Mouse (Mus musculus): ENCODE measurements around the gene Tmem233.

Gene Tmem233

DNA sequence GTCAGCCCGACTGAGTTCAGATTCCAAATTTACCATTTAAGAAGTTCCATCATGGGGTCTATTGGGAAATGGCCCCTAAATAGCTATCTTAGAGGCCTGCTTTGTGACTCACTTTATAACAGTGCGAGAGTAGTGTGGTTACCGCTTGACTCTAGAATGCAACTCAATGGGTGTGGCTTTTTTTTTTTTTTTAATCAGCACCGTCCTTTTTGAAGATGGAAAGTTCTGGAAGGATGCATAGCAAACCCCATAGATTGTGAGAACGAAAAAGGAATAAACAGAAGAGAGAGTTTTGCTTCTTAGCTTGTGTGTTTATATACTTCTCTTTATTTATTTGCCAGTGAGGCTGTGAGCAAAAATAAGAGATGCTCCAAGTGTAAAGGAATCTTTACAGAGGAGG lies 56.9 kb downstream of the Tmem233 start:
- DNase-seq: no peak

DNA sequence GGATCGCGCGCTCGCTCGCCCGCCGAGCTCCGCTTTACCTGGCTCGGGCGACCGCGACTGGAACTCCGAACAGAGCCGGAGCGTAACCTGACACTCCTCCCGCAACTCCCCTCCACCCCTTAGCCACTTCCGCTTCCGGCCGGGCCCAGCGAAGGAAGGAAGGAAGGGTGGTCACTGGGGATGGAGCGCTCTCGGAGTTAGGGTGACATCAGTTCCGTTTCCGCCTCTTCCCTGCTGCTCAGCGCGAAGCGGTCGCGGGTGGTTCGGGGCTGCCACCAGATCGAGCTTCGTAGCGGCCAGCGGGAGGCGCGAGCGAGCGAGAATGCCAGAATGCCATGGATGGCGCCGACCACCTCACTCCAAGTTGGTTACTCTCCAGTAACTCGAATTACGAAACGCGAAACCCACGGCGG lies 58.7 kb downstream of the Tmem233 start, which contains the start of gene Prkab1:
Gene Prkab1, minus strand, starts transcription at position 182 of the 413 bp plus-strand sequence.
- peak; percentile 97 for DNase-seq

DNA sequence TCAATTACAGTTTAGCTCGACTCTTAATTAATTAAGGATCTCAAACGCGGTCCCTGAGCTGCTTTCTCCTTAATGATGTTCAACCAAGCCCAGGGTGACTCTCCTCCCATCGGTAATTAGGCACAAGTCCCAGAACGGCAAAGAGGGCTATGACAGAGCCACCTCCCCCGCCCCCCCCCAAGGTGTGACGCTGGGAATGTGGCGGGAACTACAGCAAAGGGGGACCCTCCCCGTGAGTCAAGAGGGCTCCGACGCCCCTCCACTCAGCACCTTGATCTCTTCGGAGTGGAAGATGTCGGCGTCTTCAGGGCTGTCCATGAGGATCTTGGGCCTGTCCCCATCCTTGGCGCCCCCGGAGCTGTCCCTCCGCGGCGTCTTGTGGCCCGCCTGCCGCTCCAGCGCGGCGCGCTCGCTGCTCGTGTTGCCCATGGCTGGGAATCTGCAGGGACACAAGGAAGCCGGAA lies 59.2 kb downstream of the Tmem233 start:
- DNase-seq: no peak

DNA sequence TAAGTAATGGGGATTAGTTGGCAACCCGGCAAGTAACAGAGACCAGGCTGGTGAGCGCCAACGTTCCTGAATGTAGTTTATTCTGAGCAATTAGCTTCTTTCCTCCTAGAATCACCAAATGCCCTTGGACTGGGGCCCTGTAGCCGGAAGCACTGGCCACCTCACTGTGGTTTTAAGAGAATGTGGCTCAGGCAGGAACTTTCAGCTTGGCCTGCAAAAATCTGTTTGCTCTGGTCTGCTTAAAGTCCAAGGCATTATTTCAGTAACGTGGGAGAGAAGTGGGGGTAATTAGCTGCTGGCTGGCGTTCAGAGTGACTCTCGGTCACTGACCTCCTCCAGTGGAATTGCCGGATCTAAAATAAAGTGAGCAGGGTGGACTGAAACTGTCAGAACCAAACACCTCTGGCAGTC lies 59.8 kb downstream of the Tmem233 start:
- DNase-seq: no peak

DNA sequence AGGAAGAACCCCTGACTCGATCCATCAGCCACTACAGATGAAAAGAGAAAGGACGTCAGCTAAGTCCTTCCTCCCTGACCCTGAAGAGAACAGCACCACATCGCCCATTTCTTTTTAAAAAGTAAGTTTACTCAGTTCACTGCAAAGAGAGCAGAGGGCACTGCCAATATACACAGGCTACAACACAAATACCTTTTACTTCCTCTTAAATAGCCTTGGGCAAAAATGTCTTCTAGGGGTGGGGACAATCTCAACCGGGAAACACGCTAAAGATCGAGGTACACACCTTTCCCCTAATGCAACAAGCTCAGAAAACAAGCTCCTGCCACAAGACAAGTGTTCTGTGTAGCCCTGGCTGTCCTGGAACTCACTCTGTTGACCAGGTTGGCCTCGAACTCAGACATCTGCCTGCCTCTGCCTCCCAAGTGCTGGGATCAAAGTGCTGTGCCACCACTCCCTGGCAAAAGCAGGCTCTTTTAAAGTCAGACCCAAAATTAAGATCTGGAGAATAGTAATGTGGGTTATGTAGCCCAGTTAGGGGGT lies 60.3 kb downstream of the Tmem233 start:
- DNase-seq: no peak

DNA sequence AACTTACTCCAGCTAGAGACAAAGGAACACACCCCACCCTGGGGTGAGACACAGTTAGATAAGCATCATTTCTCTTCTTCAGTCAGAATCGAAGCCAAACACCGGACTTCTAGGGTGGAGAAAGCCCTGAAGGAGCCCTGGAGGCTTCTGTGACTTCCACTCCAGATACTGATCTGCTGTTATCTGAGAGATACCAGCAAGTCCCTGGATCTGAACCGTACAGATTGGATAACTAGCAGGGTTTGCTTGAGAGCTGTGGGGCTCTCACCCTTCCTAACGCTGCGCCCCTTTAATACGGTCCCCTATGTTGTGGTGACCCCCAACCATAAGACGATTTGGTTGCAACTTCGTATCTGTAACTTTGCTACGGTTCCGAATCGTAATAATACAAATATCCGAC lies 60.9 kb downstream of the Tmem233 start:
- no peak for DNase-seq

DNA sequence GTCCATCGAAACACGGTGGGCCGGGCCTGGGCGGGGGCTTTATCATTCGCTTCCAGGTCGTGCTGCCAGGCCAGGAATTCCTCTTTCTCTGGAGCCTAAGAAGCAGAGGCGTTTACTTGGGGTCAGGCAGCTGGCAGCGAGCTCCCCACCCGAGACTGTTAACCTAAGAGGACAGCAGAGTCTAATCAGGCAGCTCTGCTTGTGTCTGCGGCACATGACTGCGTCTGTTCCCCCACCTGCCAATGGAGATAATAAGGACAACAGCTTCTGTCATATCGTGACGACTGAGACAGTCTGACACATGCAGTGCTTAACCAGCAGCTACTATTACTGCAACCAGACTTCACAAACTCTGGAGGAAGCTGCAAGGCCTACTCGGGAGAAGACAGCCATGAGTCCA lies 61.5 kb downstream of the Tmem233 start:
- no peak for DNase-seq

DNA sequence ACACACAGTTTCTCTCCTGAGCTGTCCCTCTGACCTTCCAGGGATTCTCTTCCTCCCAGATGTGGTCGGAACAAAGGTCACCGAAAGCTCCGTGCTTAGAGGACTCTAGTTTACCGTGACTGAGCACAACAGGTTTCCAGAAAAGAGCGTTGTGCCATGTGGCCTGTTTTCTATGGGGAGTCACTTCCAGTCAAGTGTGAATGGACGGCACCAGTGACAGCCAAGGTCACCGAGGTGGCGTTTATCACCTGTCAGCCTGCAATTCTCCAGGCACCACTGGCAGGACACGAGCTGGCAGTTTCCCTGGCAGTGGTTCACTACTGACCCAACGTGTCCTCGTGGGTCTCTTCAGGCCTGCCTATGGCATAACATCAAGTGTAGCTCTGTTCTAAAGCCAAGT lies 63.7 kb downstream of the Tmem233 start:
- DNase-seq: no peak

DNA sequence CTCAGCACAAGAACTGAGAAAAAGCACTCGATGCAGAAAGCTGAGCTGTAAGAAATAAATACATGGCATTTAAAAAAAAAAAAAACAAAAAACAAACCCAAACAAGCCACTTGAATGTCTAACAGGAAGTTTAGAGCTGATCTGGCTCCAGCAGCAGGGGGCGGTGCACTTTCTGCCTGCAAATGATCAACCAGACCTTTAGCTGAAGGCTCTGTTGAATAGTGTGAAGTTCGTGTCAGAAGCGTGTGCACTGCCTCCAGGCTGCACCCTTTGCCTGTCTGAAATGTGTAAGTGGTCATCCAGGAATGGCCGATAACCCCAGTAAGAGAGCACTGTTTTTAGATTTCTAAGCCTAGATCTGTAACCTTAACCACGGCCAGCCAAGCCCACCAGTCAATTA lies 64.3 kb downstream of the Tmem233 start:
- DNase-seq: no peak

DNA sequence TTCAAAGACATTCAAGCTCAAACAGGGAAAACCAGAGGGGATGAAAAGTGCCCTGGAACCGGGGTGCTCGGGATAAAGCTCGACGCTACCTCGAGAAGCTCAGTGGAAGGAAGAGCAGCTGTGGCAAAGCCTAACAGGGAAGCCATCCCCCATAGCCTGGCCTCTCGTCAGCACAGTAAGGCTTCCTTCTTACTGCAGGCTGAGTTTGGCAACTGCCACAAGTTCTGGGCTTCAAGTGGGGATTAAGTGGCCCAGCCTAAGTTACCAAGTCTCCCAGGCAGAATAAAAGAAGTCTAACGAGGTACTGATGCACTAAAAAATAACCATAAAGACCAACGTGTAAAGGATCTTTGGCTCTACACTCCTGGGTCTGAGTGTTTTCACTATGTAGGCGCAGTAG lies 64.8 kb downstream of the Tmem233 start:
- no peak for DNase-seq

DNA sequence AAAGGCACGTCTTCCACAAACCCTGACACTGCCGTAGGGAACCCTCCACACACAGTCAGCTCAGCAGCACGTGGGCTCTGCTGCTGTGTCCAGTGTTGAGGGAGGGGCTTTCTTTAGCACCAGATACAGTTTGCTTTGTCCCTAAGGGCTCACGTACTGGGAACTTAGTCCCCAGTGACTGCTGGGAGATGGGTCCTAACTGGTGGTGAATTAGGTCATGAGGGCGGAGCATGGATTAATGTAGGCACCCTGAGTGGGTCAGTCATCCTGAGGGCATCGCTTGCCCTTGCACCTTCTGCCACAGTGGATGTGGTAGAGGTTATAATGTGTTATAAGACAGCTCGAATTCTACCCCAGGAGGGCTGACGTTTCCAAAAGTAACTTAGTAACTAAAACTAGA lies 65.7 kb downstream of the Tmem233 start:
- DNase-seq: no peak

DNA sequence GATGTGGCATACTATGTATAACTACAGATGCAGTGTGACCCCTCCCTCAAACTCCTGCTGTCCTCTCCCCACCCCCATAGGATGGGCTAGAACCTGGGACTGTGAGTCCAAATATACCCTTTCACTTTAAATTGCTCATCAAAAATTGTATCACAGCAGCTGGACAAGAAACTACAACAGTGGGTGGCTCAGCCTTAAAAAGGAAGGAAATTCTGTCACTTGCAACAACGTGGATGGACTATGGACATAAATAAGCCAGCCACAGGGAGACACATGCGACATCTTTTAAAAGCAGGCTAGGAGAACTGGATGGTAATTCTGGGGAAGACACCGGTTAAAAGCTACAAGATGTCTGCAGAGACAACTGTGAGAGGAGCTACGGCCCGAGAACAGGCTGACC lies 66.5 kb downstream of the Tmem233 start:
- no peak for DNase-seq

DNA sequence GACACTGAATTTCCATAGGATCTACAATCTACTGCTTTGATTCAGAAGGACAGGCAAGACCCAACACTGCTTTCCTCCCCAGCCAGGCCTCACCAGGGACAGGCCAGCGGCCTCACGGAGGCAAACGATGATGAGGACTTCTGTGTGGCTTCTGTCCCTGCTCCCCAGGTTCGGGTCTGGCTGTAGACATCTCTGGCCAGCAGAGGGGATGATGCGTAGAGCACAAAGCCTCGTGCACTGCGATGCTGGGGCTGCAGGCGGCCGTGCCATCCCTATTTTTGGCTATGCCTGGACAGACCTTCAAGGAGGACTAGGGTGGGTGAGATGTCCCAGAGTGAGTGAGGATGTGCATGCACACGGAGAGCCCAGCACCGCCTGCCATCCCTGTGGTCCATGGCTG lies 68.8 kb downstream of the Tmem233 start:
- DNase-seq: no peak

DNA sequence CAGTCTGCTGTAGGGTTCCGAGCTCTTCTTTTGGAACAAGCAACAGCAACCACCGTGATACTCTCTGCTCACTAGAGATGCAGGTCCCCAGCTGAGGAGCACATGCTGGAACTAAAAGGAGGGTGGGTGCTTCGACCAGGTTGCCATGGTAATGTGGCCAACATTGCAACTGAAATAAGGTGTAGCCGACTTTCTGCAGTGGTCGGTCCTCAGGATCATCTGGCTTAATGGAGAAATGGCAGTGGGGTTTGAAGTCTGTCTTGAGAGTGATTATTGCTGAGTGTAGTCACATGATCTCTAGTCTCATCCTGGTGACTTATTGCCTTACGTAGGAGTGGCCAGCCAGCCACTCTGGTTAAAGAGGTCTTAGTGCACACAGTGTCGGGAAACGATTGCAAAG lies 69.2 kb downstream of the Tmem233 start:
- no peak for DNase-seq

DNA sequence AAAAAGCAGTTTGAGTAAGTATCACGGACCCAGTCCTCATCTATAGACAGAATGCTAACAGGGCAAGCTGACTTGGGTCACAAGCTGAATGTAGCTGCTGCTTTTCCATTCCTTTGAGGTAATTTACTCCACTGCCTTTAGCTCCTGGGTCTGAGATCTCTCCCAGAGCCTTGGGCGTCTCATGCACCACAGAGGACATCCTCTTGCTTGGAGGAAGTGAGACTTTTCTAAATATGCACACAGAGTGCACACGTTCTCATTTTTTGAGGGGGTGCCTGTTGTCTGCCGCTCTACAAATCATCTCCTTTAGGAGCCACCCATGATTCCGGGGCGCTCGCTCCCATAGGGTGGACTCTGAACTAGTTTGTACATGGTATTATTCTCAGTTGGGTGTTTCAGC lies 70.5 kb downstream of the Tmem233 start:
- DNase-seq: no peak

DNA sequence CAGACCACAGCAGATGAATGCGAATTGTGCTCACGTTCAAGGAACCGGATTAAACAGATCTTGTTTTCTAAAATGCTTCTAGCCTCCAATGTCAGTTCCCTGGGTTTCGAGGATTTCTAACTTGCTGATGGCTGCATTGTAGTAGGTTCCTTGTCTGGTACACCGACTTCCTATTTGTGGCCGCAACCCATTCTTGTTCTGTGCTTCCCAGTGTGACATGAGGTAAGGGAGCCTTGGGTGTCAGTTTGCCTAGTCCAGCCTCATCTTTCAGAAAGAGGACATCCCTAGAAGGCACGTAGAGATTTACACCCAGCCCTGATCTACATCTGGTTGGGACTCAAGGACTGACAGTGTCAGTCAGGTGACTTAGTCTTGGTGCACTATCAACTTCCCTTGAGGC lies 71.3 kb downstream of the Tmem233 start:
- DNase-seq: no peak

DNA sequence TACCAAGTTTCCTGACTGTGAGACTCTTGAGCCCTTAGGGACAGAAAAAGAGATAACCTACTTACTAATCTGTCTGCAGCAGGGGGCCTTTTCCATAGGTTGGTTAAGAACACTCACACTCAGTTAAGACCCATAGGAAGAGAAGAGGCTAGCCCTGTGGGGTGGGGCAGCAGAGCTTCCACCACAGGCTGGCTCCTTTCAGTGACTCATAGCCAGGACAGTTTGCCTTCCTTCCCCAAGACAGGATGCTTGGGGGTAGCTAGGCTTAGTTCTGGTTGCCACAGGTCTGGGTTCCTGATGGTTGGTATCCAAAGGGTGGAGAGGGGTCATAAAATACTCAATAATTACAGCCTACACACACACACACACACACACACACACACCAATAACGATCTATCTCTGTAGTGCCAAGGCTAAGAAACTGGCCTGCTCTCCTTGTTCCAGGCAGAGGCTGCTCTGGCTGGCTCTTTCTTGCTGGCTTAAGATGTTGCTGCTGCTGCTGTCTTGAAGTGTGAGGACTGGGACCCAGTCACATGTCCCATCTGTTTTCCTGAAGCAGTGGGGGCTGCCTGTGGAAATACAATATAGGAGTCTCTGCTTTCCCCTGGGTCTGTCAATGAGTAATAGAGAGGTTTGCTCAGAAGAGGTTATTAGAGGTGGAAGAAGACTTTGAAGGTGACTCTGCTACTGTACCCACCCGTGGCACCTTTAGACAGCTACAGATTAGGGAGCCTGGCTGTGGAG lies 73.0 kb downstream of the Tmem233 start:
- no peak for DNase-seq

DNA sequence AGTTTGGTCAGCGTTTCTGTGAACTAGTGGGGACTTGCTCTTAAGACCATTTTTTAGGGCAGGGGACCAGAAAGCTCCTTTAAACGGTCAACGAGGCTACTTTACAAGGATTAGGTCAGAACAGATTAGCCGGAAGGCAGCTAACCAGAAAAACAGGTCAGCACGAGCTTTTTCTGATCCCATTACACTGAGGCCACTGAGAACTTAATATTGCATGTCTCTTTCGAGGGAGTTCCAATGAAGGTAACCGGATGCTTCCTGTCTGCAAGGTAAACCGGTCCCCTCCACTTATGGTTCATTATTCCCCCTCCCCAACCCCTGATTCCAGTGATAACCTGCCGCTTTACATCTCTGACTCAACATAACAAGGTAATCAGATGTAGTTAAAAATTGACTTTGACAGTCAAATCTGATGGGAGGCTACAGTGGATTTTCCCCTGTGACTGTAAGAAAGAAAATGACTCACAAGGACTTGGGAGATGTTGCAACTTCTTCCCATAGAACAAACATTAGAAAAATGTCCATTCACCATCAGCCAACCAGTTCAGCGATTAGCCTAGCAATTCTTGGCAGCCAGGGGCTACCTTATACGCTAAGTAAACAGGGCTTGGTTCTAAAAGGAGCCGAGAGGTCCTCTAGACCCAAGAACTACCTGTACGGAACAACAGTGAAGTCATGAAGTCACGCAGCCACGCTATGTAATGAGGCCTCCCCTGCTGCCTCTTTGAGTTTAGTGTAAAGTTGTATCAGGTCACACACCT lies 73.8 kb downstream of the Tmem233 start:
- no peak for DNase-seq

DNA sequence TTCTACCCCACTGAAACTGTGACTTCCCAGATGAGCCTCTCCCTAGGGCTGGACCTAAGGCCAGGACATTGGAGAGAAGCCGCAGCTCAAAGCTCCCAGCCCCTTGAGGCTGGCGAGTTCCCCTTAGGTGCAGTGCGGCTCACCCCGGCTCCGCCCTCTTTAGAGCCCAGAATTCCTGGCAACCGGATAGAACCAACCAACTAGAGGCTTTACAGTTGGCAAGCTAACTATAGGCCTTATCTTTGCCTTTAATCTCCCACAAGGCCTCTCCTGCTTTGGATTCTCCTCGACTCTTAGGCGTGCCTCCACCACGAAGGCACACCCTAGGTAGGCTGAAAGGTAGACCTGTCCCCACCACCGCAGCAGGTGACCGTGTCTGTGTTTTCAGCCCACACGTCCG lies 75.3 kb downstream of the Tmem233 start:
- DNase-seq: no peak

DNA sequence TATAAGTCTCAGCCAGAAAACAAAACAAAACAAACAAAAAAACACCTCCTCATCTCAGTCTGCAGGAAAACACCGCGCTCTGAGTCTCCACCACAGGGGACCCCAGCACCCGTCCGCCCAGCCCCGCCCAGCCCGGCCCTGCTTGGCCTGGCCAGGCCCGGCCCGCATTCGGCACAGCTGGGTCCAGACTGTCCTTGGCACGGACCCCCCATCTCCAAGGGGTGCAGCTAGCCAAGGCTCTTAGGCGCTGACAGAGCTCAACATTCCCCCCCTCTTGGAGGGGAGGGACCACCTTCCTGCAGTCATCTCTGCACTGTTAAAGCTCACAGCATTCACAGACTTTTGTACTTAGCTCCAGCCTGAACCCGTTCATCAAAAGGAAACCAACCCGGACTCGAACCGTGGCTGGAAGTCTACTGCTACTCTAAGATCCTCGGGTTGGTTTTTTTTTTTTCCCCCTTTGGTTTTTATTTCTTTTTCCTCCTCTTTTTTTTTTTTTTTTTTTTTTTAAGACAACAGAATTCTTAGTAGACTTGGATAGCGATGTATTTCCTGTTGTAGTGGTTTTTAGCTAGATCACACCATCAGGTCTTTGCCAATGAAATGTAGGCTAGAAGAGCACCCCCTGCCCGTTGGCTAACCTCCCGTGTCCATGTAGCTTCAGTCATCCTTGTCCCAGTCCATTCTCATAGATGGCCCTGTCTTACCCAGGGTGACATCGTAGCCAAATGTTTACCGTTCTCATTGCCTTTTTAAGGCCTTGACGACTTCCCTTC lies 76.5 kb downstream of the Tmem233 start:
- no peak for DNase-seq

DNA sequence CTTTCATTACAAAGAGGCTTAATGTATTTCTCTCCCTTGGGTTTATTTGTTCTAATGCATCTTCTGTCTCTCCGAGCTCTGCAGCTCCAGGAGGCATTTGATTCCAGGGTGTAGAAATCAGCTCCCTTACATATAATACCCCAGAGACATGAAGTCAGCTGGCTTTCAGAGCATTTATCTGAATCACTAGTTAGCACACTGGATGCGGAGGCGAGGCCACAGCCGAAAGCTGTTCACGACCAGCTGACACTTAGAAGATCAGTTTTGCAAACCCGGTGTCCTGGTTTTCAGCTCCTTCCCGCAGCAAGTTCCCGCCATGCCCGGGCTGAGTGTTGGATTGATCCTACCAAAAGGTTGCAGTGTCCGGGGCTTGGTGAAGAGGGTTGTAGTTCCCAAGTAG lies 78.8 kb downstream of the Tmem233 start:
- DNase-seq: no peak

DNA sequence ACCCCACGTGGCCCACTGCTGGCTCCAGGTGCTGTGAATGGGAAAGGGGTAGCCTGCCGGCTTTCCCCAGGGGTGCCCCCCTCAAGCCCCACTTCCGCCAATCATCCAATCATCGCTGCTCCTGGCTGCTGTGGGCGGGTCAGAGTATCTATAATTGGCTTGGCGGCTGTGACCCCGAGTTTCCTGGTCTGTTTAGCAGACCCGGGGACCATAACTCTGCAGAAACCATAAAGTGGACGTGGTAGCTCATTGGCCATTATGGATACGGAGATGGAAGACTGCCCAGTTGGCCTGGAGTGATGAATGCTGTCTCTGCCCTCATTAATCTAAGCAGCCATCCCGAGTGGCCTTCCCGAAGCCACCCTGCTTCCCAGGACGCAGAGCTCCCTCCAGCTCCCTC lies 79.2 kb downstream of the Tmem233 start:
- no peak for DNase-seq

DNA sequence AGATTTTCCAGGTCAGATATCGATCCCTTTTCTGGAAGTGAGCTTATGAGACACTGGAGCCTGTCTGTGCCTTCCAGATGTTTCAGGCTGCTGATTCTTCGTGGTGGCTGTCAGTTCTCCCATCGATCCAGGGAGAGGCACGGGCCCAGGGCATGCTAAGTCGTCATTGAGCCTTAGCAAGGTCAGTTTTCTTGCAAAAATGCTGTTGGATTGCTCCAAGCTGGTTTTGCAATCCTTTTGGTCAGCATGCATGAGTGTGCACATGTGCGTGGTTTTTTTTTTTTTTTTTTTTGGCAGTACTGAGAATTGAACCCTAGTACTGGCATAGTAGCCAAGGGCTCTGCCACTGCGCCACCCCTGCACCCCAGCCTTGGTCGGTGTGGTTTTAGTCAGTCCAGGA lies 79.9 kb downstream of the Tmem233 start:
- no peak for DNase-seq

Measured in embryo, embryonic 11 days (tissue).